Mouse (Mus musculus) cerebellum, postnatal 4 days (tissue): ENCODE data around the gene Rps6ka1.

Source experiments
- DNase-seq, 2 experiments: peaks; one replicate each; pipeline ENCODE4 v3.0.0; 2022; ENCODE audit warnings: low spot score in 2 of 2, mixed read lengths in 1 of 2

Gene Rps6ka1

DNA sequence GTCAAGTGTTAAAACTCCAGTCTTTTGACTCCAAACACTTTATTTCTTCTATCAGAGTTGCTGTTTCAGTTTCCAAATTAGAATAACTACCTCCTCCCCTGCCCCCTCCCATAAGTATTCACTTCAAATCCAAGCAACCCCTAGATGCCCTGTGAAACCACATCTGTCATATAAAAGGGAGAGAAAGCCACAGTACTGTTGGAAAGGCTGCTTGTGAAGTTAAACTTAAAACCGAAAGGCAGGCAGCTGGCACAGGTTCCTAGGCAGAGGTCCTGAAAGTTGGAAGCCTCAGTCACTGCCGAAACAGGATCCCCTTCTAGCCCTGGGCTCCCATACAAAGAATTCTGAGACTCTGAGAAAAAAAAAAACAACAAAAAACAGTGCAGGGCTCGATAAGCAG, 61.9 kb downstream of the Rps6ka1 start:
- DNase-seq: no peak

GRCm38 (mm10) chr4:133820806-133821560, 66.6 kb downstream of the Rps6ka1 start:
- no peak for DNase-seq

GRCm38 (mm10) chr4:133820166-133820565, 67.4 kb downstream of the Rps6ka1 start:
- DNase-seq: no peak

DNA sequence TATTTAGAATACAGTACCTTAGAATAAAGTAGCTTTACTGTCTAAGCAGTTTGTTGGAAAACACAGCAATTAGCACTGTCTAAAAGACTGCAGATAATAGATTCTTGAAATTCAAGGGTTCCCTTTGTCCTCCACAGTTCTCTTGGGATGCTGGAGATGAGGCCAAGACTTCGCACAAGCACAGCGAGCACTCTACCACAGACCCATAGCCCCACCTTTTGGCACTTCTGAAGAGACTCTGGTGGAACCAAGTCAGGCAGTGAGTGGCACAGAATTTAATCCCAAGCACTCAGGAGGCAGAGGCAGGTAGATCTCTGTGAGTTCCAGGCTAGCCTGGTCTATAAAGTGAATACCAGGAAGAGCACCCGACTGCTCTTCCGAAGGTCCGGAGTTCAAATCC, 70.2 kb downstream of the Rps6ka1 start:
- no peak for DNase-seq

- no peak for DNase-seq
These were observed 71.1 kb downstream of the Rps6ka1 start for GRCm38 (mm10) chr4:133816504-133816875.

- DNase-seq: no peak
These were observed 71.7 kb downstream of the Rps6ka1 start for GRCm38 (mm10) chr4:133815635-133816503.

GRCm38 (mm10) chr4:133814804-133815515, 72.6 kb downstream of the Rps6ka1 start:
- no peak for DNase-seq

- DNase-seq: peak; percentile 29 to 84
These were observed 73.4 kb downstream of the Rps6ka1 start for GRCm38 (mm10) chr4:133813992-133814803.

- DNase-seq: peak; percentile 82 to 94
These were observed 74.2 kb downstream of the Rps6ka1 start for GRCm38 (mm10) chr4:133813174-133813991.

GRCm38 (mm10) chr4:133804401-133805263, 83.0 kb downstream of the Rps6ka1 start:
- DNase-seq: no peak

DNA sequence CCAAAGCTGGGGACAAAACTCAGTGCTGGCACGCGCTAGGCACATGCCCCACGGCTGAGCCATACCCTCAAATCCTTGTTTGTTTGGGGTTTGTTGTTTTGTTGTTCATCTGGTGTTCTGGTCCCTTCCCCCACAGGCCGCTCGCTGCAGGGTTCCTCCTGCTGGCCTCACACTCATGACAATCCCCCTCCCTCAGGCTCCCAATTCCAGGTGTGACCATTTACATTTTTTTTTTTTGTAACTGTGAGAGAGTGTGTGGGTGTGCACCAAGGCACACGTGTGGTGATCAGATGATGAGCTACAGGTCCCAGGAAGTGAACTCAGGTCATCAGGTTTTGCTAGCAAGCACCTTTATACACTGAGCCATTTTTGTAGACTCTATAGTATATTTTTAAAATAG, 87.0 kb downstream of the Rps6ka1 start:
- DNase-seq: no peak
